Mouse (Mus musculus): Measurements from ENCODE around the gene Pik3r2.

Pik3r2 gene

DNA sequence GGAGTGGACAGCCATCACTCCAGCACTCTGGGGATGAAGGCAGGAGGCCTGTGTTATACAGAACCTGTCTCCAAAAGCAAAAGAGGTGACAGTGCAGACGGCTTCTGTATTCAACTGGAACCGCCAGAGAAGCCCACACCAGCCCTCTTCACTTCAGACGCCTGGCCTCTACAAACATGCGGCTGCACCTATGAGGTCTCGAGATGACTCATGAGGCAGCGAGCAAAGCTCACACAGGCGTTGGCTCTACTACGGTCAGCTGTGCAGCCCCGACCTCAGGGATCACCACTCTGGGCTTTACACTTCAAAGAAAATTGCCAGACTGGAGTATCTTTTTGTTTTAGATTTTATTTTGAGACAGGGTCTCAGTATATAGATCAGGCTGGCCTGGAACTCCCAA is 3.6 kb downstream of the Pik3r2 start:
- no peak for DNase-seq (ENCODE audit: low spot score)

- no peak for DNase-seq (ENCODE audit: low spot score)
Observed at GRCm38 (mm10) chr8:70772075-70772474, 4.4 kb downstream of the Pik3r2 start.

GRCm38 (mm10) chr8:70771217-70771616 is 5.3 kb downstream of the Pik3r2 start:
- no peak for DNase-seq (ENCODE audit: low spot score)

GRCm38 (mm10) chr8:70770748-70771147 is 5.8 kb downstream of the Pik3r2 start:
- DNase-seq (ENCODE audit: low spot score): no peak

- DNase-seq (ENCODE audit: low spot score): no peak
Observed at GRCm38 (mm10) chr8:70769858-70770257, 6.7 kb downstream of the Pik3r2 start.

DNA sequence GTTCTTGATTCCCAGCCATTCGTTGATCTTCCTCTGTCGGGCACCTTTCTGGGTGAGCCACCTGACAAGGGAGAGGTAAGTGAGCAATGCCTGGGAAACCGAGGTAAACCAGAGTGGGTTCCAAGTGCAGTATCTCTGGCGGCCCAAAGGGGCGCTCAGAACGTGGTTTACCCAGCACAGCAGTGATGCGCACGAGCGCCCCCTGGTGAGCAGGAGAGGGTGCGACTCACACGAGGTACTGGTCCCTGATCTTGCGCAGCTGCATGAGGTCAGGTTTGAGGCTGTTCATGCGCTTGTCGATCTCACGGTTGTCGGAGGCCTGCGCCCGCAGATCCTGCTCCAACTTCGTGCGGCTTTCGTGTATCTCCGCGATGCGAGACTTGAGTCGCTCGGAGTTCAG is 7.2 kb downstream of the Pik3r2 start:
- peak; percentile 95 for DNase-seq (ENCODE audit: low spot score)

DNA sequence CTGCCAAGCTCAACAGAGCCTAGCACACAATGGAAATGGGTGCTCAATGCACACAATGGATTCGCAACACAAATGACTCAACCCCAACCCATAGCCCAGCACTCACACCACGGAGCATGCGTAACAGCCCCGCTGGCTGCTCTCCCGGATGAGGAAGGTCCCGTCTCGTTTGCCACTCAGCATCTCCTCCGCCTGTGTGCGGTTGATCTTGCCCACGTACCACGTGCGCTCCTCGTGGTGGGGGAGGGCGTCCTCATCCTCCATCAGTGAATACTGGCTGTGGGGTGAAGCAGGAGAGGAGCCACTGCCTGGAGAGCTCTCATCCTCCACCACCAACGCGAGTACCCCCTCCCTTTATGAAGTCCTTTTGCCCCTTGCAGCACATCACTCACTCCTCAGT is 7.6 kb downstream of the Pik3r2 start:
- DNase-seq (ENCODE audit: low spot score): no peak

DNA sequence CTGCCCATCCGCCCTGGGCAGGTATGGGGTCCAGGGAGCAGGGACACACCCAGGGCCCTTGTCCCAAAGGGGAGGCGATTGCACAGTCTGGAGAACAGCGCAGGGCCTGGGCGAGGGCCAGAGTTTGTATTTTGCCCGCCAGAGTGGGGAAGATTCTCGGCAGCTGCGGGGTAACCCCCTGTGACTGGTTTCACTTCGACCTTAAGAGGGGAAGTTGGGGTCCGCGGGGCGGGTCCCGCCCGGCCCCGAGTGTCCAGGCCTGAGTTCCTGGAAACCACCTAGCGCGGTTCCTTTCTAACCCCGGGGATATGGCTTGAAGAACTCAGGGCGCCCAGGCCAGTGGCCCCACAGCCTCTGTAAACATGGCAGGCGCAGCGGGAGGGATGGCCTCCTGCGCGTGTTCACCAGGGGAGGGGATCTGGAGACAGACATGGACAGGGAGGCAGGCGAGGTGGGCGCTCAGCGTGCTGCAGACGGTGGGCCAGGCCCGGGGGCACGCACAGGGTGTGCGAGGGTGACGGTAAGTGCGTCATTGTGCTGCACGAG is 8.2 kb downstream of the Pik3r2 start:
- DNase-seq (ENCODE audit: low spot score): no peak

DNA sequence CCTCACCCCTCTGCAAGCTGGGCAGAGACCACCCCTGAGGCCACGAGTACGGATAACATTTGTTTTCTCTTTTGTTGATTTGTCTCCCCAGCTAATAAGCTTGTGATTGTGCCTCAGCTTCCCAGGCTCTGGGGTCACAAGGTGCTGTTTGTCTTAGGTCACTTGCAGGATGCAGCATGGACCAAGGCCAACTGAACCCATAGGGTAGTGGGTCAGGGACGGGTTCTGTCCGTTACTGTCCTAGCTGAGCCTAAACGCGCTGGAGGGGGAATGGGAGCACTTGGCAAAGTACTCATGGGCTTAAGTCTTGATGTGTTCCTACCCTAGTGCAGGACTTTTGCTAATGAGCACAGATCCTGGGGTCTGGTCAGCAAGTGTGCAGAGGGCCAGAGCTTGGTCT is 9.0 kb downstream of the Pik3r2 start:
- no peak for DNase-seq (ENCODE audit: low spot score)

GRCm38 (mm10) chr8:70766571-70767440 is 9.7 kb downstream of the Pik3r2 start:
- DNase-seq (ENCODE audit: low spot score): peak; percentile 78

GRCm38 (mm10) chr8:70765838-70766570 is 10.5 kb downstream of the Pik3r2 start:
- DNase-seq (ENCODE audit: low spot score): no peak

DNA sequence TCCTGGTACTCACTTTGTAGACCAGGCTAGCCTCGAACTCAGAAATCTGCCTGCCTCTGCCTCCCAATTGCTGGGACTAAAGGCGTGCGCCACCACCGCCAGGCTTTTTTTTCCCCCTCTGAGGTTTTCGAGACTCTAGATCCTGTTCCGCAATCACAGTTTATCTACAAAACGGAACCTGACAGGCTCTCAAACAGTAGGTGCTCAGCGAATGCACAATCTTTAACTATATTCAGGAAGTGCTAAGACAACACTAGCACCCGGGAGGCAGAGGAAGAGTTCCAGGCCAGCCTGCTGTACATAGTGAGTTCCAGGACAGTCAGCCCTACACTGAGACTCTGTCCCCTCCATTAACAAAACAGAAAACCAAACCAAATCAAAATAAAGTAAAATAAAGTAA is 11.2 kb downstream of the Pik3r2 start:
- no peak for DNase-seq (ENCODE audit: low spot score)

GRCm38 (mm10) chr8:70764676-70765075 is 11.8 kb downstream of the Pik3r2 start:
- DNase-seq (ENCODE audit: low spot score): no peak

- DNase-seq (ENCODE audit: low spot score): peak; percentile 79
Observed at GRCm38 (mm10) chr8:70764026-70764425, 12.5 kb downstream of the Pik3r2 start.

GRCm38 (mm10) chr8:70763354-70763753 is 13.2 kb downstream of the Pik3r2 start:
- peak; percentile 72 for DNase-seq (ENCODE audit: low spot score)

DNA sequence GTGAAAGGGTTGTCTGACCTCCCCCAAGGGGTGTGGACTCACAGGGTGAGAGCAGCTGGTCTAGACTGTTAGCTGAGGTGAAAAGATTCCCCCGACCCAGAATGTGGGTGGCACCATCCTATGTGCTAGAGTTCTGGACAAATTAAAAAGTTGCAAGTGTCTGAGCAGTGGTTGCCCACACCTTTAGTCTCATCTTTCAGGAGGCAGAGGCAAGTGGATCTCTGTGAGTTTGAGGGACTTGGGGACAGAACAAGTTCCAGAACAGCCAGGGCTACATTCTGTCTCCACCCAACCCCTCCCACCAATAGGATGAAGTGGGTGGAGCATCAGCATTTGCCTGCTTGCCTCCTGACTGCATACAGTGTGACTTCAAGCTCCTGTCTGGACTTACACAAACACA is 14.4 kb downstream of the Pik3r2 start:
- peak; percentile 83 for DNase-seq (ENCODE audit: low spot score)

DNA sequence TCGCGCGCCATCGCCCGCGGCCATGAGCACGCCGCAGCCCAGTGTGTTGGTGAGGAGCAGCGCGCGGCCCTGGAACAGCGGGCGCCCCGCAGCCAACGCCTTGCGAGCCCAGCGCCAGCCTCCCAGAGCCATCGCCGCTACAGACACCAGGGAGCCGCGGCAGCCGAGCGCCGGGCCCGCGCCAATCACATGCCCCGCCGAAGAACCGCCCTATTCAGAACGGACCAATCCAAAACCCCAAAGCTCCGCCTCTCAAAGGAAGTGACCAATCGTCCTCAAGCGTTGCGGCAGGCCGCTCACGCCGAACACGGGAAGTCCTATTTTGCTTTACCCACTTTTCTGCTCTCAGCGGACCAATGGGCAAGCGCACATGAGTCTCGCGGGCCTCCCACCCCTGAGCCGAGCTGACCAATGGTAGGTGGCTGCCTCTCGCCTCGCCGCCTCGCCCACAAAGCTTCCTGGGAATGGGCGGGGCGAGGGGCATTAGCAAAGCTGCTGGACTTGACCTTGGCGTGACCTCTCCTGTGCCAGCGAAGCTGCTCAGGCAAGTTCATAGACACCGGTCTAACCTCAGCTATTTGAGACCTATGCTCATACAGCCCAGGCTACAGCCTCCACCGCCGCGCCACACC is 15.6 kb downstream of the Pik3r2 start, which contains the start of gene Mpv17l2:
TSS of gene Mpv17l2 (minus strand) at position 172 of the 632 bp plus-strand sequence.
- peak; percentile 99 for DNase-seq (ENCODE audit: low spot score)

- no peak for DNase-seq (ENCODE audit: low spot score)
Observed at GRCm38 (mm10) chr8:70760350-70760749, 16.2 kb downstream of the Pik3r2 start.

DNA sequence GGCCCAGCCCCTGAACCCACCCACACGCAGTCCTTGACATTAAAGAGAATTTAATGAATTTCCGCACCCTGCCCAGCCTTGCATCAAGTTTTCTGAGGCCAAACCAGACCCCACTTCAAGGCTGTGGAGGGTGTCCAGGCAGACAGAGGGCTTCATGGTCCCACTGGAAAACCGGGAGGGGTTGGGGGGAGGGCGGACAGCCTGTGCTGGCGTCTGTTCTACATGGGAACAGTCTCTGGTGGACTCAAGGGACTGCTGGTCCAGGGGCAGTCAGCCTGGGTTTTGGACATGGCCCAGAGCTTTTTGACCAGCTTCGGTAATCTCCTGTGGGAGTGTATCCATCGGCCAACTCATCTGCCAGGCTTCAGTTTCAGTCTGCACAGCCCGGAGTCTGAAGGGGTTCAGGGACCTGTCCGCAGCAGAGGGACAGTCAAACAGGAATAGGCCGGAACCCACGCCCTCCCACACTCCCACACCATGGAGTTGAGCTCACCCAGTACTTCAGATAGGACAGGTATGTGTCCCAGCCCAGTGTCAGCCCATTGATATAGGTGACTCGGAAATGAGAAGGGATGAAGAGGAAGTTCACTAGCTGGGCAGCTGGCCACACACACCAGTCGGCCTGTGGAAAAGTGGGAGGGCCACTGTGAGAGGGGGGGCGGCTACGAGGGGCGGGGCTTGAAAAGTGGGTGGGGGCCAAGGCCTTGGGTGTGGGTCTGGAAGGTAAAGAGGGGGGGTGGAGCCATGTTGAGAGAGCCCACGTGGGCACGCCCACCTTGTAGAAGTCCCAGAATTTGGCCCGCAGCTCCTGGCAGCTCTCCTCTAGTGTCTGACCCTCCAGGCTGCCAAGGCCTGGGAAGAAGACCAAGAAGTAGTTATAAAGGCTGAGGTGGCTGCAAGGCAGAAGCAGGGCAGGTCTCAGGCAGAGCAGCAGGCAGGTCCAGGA is 17.6 kb downstream of the Pik3r2 start:
- DNase-seq (ENCODE audit: low spot score): no peak

- no peak for DNase-seq (ENCODE audit: low spot score)
Observed at GRCm38 (mm10) chr8:70758308-70758615, 18.3 kb downstream of the Pik3r2 start.

GRCm38 (mm10) chr8:70757523-70758307 is 18.8 kb downstream of the Pik3r2 start:
- no peak for DNase-seq (ENCODE audit: low spot score)
